Mouse (Mus musculus) effector memory CD4-positive, alpha-beta T cell, adult 5 months (primary cell): Measurements from ENCODE around the gene Tcta. TPM values are rescaled to one million over a fixed set of nuclear protein-coding genes. Genes with fewer than 3 reads are reported as not detected.

Experiments used
- polyA plus RNA-seq: library from polyadenylated mRNA; unstranded; fragments of 100-300 nt; shearing (Covaris generic); gene quantifications from one replicate; pipeline ENCODE4 v1.2.1, GENCODE M21; 2017

The Tcta gene
- 5.3 TPM for polyA plus RNA-seq

DNA sequence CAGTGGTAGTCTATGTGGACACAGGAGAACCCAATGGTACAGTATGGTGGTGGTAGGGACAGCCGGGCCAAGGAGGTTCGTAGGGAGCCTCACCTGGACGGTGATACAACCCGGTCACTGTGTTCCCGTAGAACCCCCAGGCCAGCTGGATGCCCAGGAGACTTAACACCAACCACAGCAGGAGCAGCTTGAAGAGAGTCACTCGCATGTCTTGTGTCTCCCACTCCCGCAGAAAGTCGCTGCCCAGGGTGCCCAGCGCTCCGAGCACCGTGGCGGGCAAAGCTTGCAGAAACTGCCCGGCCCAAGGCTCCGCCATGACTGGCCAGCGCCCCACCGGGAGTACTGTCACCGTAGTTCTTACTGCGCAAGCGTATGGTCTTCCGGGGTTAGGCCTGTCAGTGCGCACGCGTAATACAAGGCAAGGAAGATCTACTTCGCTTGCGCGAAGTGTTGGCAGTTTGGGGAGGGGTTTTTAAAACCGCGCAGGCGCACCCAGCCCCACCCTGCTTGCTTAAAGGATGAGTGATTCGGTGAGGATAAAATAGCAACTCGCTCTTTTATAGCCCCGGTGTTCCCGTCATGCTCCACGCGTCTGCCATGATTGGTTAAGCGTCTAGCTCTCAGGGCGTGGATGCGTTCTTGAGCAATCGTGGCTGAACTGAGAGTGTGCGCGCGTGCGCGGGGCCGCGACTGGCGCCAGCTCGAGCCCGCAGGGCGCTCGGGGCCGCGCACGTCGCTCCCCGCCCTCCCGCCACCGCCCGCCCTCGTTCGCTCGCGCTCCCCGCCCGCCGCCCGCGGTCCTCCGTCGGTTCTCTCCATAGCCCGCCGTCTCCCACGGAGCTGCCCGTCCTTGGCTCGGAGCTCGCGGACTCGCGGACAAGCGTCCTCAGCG is at the start of gene Tcta, which contains the start of gene Rhoa:
TSS of gene Tcta (minus strand) at position 532 of the 892 bp plus-strand sequence.
TSS of gene Rhoa (plus strand) at position 501 of the 892 bp plus-strand sequence.

DNA sequence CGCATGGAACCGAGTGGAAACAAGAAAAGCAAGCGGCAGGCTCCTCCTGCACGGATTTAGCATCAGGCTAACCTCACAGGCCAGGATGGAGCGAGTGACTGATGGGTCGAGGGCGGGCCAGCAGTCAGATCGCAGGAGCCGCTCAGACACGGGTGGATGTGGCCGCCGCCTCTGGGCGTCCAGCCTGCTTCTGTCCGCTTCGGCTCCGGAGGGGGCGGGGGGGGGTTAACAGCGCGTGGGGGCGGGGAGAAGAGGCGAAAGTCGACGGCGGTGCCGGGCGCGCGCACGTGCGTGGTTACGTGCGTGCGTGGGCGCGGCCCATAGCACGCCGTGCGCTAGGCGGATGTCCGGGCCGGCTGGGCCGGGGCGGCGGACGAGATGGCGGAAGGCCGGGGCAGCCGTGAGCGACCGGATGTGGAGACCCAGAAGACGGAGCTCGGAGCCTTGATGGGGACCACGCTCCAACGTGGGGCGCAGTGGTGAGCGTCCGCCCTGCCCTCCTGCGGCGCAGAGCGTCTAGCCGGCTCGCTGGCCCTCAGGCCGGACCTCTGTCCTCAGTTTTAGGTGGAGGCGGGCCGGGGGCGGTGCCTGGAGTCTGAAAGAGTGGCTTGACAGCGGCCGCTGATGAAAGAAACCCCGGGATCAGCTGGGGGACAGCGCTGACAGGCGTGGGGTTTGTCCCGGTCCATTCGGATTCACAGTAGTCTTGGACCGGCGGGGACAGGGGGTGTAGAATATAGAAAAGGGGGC is 41.8 kb upstream of the Tcta start, which contains the start of gene Usp4:
TSS of gene Usp4 (plus strand) at position 314 of the 750 bp plus-strand sequence.

DNA sequence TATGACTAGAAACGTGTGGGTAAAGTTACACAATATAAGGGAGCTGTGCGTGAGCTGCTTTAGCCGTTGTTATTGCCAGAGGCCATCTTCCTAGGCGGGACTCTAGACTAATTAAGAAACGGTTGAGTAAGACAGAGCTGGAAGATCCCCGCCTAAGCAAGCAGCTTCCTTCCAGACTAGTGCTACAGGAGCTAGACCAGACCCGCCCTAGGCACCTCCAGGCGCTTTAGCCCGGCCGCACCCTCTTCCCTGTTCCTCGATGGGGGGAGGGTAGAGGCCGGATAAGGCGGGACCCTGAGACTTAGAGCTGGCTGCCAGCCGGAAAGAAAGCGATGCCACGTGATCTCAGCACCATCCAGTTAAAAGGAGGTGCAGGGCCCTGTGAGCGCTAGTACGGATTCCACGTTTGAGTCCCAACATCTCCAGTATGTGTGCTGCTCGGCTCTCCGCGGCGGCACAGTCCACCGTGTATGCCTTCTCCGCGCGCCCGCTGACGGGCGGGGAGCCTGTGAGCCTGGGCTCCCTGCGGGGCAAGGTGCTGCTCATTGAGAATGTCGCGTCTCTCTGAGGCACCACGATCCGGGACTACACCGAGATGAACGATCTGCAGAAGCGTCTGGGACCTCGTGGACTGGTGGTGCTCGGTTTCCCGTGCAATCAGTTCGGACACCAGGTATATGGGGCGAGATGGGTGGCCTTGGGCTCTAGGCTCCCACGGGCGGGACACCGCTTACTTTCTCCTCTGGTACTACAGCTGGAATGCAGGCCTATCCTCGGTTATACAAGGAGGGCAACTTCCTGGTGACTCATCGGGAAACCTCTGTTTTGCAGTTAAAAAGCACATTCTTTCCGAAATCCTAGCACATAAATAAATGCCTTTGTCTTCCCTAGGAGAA is 33.2 kb upstream of the Tcta start, which contains the start of gene Gpx1:
TSS of gene Gpx1 (plus strand) at position 18 of the 896 bp plus-strand sequence.

DNA sequence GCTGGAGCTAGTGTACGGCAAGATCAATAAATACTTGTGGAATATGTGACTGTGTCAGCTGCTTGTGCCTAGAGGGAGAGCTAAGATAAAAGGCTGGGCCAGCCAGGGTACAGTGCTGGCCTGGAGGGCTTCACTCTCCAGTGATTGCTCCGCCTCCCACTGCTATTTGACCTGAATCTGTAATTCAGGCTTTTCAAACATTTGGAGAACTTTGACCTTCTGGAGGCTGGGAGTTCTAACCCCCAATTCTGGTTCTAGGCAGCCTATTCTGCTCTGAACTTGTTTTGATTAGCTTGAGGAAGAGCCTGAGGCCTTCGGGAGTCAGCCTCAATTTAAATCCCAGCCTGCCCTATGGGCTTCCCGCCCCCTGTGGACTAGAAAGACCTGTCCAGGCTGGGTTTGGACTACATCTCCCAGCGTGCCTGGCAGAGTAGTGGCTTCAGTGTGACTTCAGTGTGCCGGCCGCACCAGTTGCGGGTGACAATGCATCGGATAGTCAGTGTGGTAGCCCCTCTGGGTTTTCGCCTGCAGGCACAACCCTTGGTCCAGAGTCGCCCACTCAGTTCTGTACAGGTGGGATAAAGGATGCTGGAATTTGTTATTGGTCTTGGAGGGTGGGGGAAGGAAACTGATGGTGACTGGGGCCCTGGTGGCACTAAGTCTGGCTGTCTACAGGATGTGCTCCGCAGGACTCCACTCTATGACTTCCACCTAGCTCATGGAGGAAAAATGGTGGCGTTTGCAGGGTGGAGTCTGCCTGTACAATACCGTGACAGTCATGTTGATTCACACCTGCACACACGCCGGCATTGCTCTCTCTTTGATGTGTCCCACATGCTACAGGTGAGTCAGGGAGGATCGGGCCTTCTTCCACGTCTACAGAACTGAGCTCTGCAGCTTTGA is 9.3 kb downstream of the Tcta start, which contains the start of gene Amt:
TSS of gene Amt (plus strand) at position 401 of the 903 bp plus-strand sequence.

DNA sequence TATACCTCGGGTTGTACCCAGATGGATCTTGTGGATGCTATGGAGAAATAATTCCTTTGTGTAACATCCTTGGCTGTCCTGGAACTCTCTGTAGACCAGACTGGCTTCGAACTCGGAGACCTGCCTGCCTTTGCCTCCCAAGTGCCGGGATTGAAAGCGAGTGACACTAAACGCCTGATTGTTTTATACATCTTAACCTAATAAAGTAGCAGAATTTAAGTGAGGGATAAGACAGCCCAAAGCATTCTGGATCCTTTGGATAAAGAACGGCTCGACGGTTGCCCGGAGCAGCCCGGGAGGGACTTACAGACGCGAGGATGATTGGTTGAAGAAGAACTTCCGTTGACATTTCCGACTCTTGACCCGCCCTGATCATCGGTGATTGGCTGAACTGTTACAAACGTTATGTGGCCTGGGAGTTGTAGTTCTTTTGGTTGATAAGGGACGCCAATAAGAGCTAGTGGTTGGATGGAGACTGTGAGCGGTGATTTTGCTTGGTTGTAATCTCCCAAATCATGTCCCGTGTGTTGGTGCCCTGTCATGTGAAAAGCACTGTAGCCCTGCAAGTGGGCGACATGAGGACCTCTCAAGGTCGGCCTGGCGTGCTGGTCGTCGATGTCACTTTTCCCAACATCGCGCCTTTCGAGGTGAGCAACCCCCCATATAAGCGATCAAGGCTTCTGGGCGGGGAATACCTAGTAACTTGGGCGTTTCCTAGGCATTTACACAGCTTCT is 15.8 kb downstream of the Tcta start, which contains the start of gene Nicn1:
TSS of gene Nicn1 (plus strand) at position 414 of the 735 bp plus-strand sequence.

DNA sequence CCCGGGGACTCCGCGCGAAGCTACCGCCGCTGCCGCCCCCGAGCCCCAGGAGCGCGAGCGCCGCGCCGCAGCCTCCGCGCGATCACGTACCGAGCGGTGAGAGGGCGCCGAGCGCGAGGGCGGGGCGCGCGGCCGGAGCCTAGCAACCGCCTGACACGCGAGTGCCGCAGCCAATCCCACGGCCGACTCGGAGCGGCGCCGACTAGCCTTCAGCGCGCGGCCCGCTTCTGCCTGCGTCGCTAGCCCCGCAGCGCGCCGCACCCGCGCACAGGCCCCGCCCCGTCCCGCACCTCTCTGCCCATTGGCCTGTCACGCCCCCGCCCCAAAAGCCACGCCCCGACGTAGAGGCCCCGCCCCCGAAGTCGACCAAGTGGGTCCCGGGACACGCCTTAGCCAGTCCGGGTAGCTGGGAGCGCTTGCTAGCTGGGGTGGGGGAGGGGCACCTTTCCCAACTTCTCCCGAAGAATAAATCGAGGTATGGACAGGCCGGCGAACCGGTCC is 42.2 kb downstream of the Tcta start, which contains the start of gene Dag1:
TSS of gene Dag1 (minus strand) at position 269 of the 501 bp plus-strand sequence.

Other genes with a start within 250 kb of the Tcta start
- gene Mst1, start 225.7 kb downstream of the Tcta start, polyA plus RNA-seq, result 3.1 TPM
- 110 TPM for gene Rnf123, start 222.8 kb downstream of the Tcta start, polyA plus RNA-seq
- 54.4 TPM for gene Apeh, start 211.6 kb downstream of the Tcta start, polyA plus RNA-seq
- gene Bsn, start 115.8 kb downstream of the Tcta start, polyA plus RNA-seq, result 0.30 TPM
- 11.0 TPM for gene Dag1, start 42.2 kb downstream of the Tcta start, polyA plus RNA-seq
- 1.7 TPM for gene Nicn1, start 15.7 kb downstream of the Tcta start, polyA plus RNA-seq
- gene Amt, start 9.3 kb downstream of the Tcta start, polyA plus RNA-seq, result 0.17 TPM
- 424 TPM for gene Rhoa, start within 50 bp of the Tcta start, polyA plus RNA-seq
- gene Gpx1, start 32.7 kb upstream of the Tcta start, polyA plus RNA-seq, result 260 TPM
- gene Usp4, start 41.7 kb upstream of the Tcta start, polyA plus RNA-seq, result 94.4 TPM
- gene 1700102P08Rik, start 86.6 kb upstream of the Tcta start, polyA plus RNA-seq, result 0.74 TPM
- not detected for gene Ccdc36, start 122.3 kb upstream of the Tcta start, polyA plus RNA-seq
- not detected for gene BC048562, start 130.3 kb upstream of the Tcta start, polyA plus RNA-seq
- 27.6 TPM for gene Ccdc71, start 154.4 kb upstream of the Tcta start, polyA plus RNA-seq
- gene Klhdc8b, start 155.4 kb upstream of the Tcta start, polyA plus RNA-seq, result 7.3 TPM
- not detected for gene Lamb2, start 173.6 kb upstream of the Tcta start, polyA plus RNA-seq
- 158 TPM for gene Usp19, start 184.4 kb upstream of the Tcta start, polyA plus RNA-seq
- gene Qars, start 201.5 kb upstream of the Tcta start, polyA plus RNA-seq, result 74.5 TPM
- gene Qrich1, start 210.6 kb upstream of the Tcta start, polyA plus RNA-seq, result 172 TPM